Mouse (Mus musculus) midbrain, postnatal 0 days (tissue): Measurements from ENCODE around the gene Esyt1. TPM values are rescaled to one million over a fixed set of nuclear protein-coding genes. Genes with fewer than 3 reads are reported as not detected.

ENCODE experiments used
- ATAC-seq: fragments of 200-750 bp; cut with Nextera tagmentation; 2 replicates; pipeline ENCODE4 v1.8.0; 2017; ENCODE audit warnings: moderate number of reproducible peaks, mild to moderate bottlenecking, moderate TSS enrichment, moderate library complexity; ENCODE audit not compliant: low FRiP score
- DNase-seq: peaks from one replicate; pipeline ENCODE4 v3.0.0-alpha.2; 2015; ENCODE audit warnings: low spot score
- H3K27ac ChIP-seq: fragments of 300-500 bp; sonication (generic); 2 replicates; pipeline ENCODE4 v1.5.1; 2014; ENCODE audit warnings: low read depth, mild to moderate bottlenecking, low read length, mixed read lengths
- H3K27me3 ChIP-seq: fragments of 300-500 bp; sonication (generic); 2 replicates; pipeline ENCODE4 v1.6.1; 2014; ENCODE audit warnings: low read length, control low read depth, mixed read lengths; ENCODE audit not compliant: insufficient read depth
- H3K36me3 ChIP-seq: fragments of 300-500 bp; sonication (generic); 2 replicates; pipeline ENCODE4 v1.6.1; 2014; ENCODE audit warnings: low read length, control low read depth, mixed read lengths; ENCODE audit not compliant: insufficient read depth
- H3K4me1 ChIP-seq: fragments of 300-500 bp; sonication (generic); 2 replicates; pipeline ENCODE4 v1.6.1; 2014; ENCODE audit warnings: mild to moderate bottlenecking, control low read depth, antibody characterized with exemption, low read length, mixed read lengths; ENCODE audit not compliant: insufficient read depth
- H3K4me2 ChIP-seq: fragments of 300-500 bp; sonication (generic); 2 replicates; pipeline ENCODE4 v1.6.1; 2014; ENCODE audit warnings: low read depth, mild to moderate bottlenecking, low read length, mixed read lengths; ENCODE audit not compliant: poor library complexity, severe bottlenecking
- H3K4me3 ChIP-seq: fragments of 300-500 bp; sonication (generic); 2 replicates; pipeline ENCODE4 v1.5.1; 2014; ENCODE audit warnings: low read depth, mild to moderate bottlenecking, low read length, moderate library complexity
- H3K9ac ChIP-seq: fragments of 300-500 bp; sonication (generic); replicated peaks from 2 replicates; pipeline ENCODE4 v1.6.1; 2014; ENCODE audit warnings: mild to moderate bottlenecking, low read length, moderate library complexity, mixed read lengths; ENCODE audit not compliant: poor library complexity, severe bottlenecking
- H3K9me3 ChIP-seq: fragments of 300-500 bp; sonication (generic); 2 replicates; pipeline ENCODE4 v1.6.1; 2016; ENCODE audit warnings: low read length, control low read depth
- CTCF ChIP-seq: IDR thresholded peaks from 2 replicates; pipeline ENCODE4 v1.5.1; 2016; ENCODE audit warnings: antibody characterized with exemption, mild to moderate bottlenecking
- WGBS: fragments of 180-500 bp; shearing (Covaris S2); extraction: QIAGEN DNeasy Blood & Tissue Kit; methylation state at CpG from one replicate; pipeline ENCODE4 v1.1.7; 2014; 5-methylcytosine and 5-hydroxymethylcytosine counted together
- polyA plus RNA-seq: library from polyadenylated mRNA; unstranded; fragments of >200 nt; fragmentation: Nextera tagmentation; extraction: Ambion mirVana; gene quantifications from 2 replicates; pipeline ENCODE4 v1.2.1, GENCODE M21; 2015
- total RNA-seq: library from RNA; depleted of rRNA; stranded (reverse); fragments of >200 nt; gene quantifications from 2 replicates; pipeline ENCODE4 v1.2.3, GENCODE M21; 2014; rRNA removed

Esyt1 gene
- total RNA-seq (16.2 and 16.6 TPM in 2 replicates), polyA plus RNA-seq (7.3 and 7.4 TPM in 2 replicates)

GRCm38 (mm10) chr10:128525671-128526308 lies at the start of gene Esyt1:
Gene Esyt1 (minus strand): TSS chr10:128525871.
- peak within 1 kb of the TSS; percentile 65 for H3K9ac ChIP-seq
- peak within 1 kb of the TSS; percentile 38; the same call in 1 of the 2 replicates for H3K27ac ChIP-seq
- H3K4me2 ChIP-seq = peak within 1 kb of the TSS; percentile 100
- H3K27me3 ChIP-seq = peaks cover 3% of the 10 kb centered on the region; the same call in 1 of the 2 replicates
- DNase-seq = peak; percentile 97
- TF ChIP-seq CTCF = peak; percentile 54
- no peaks in the 10 kb centered on the region; the same call in 1 of the 2 replicates for H3K4me1 ChIP-seq
- H3K36me3 ChIP-seq = no peaks in the 10 kb centered on the region
- peak; percentile 92 for ATAC-seq
- no peaks in the 10 kb centered on the region for H3K9me3 ChIP-seq
- peak within 1 kb of the TSS; percentile 71 for H3K4me3 ChIP-seq
- under 1% methylated on average over 37 of the region's 37 CpGs for WGBS

- ATAC-seq (no peak), DNase-seq (no peak)
- no peaks in the 10 kb centered on the region for H3K36me3 ChIP-seq
- H3K9ac ChIP-seq = no peak overlapping the region
- H3K4me2 ChIP-seq = no peak overlapping the region
- H3K4me1 ChIP-seq = no peaks in the 10 kb centered on the region
- WGBS = 94% methylated on average over 2 of the region's 2 CpGs
- TF ChIP-seq CTCF = peak; percentile 40
- no peaks in the 10 kb centered on the region for H3K27me3 ChIP-seq
- H3K9me3 ChIP-seq = no peaks in the 10 kb centered on the region
- no peak overlapping the region for H3K27ac ChIP-seq
- no peak overlapping the region for H3K4me3 ChIP-seq
These were observed 49.4 kb upstream of the Esyt1 start for GRCm38 (mm10) chr10:128575063-128575462.

- Histone ChIP-seq H3K27me3 (no peaks in the 10 kb centered on the region), H3K27ac (peak within 1 kb of the TSS; percentile 90), H3K36me3 (peaks cover 11% of the 10 kb centered on the region), H3K9ac (peak within 1 kb of the TSS; percentile 90), H3K9me3 (no peaks in the 10 kb centered on the region), H3K4me1 (no peaks in the 10 kb centered on the region), H3K4me2 (peak within 1 kb of the TSS; percentile 93), H3K4me3 (peak within 1 kb of the TSS; percentile 80)
- WGBS = under 1% methylated on average over 58 of the region's 58 CpGs
- DNase-seq = peak; percentile 99
- peak; percentile 99 for ATAC-seq
- TF ChIP-seq CTCF = no peak; the same call in 1 of the 2 replicates
These were observed 40.3 kb upstream of the Esyt1 start, which contains the start of gene Pa2g4 for GRCm38 (mm10) chr10:128565788-128566531. Gene Pa2g4 (minus strand): TSS chr10:128565987.

- Histone ChIP-seq H3K9me3 (no peaks in the 10 kb centered on the region), H3K4me1 (no peaks in the 10 kb centered on the region), H3K9ac (peak overlapping the region; percentile 90), H3K4me2 (peak overlapping the region; percentile 93), H3K36me3 (peaks cover 18% of the 10 kb centered on the region), H3K4me3 (peak overlapping the region; percentile 80), H3K27ac (peak overlapping the region; percentile 90), H3K27me3 (no peaks in the 10 kb centered on the region)
- whole genome bisulfite sequencing = under 1% methylated on average over 46 of the region's 46 CpGs
- ATAC-seq (peak; percentile 57), DNase-seq (no peak)
- TF ChIP-seq CTCF = no peak
These were observed 39.6 kb upstream of the Esyt1 start for GRCm38 (mm10) chr10:128565206-128565787.

- TF ChIP-seq CTCF = no peak
- DNase-seq (no peak), ATAC-seq (no peak)
- no peak overlapping the region for H3K9ac ChIP-seq
- 91% methylated on average over 6 of the region's 6 CpGs for WGBS
- no peaks in the 10 kb centered on the region for H3K4me1 ChIP-seq
- no peak overlapping the region for H3K4me2 ChIP-seq
- no peaks in the 10 kb centered on the region for H3K27me3 ChIP-seq
- no peak overlapping the region for H3K27ac ChIP-seq
- peaks cover 35% of the 10 kb centered on the region for H3K36me3 ChIP-seq
- no peak overlapping the region for H3K4me3 ChIP-seq
- no peaks in the 10 kb centered on the region for H3K9me3 ChIP-seq
These were observed 37.9 kb upstream of the Esyt1 start for GRCm38 (mm10) chr10:128563544-128563943.
